Mouse (Mus musculus) heart, embryonic 16.5 days (tissue): ENCODE results near the gene Slx1b. TPM values are rescaled to one million over a fixed set of nuclear protein-coding genes. Genes with fewer than 3 reads are reported as not detected.
"Not testable (repeated sequence)": the region's sequence is repeated elsewhere in the genome, so short reads cannot be mapped to it uniquely, and the experiment has no call there.

ENCODE experiments used
- ATAC-seq: fragments of 200-750 bp; cut with Nextera tagmentation; replicated peaks from 2 replicates; pipeline ENCODE4 v1.8.0; 2017; ENCODE audit warnings: moderate number of reproducible peaks; ENCODE audit not compliant: insufficient read depth, low FRiP score; ENCODE audit errors: extremely low read depth
- H3K27ac ChIP-seq: fragments of 300-500 bp; sonication (generic); 2 replicates; pipeline ENCODE4 v1.5.1; 2014; ENCODE audit warnings: mild to moderate bottlenecking, low read length, control low read depth, moderate library complexity
- H3K27me3 ChIP-seq: fragments of 300-500 bp; sonication (generic); 2 replicates; pipeline ENCODE4 v1.6.1; 2014; ENCODE audit warnings: low read length, mixed read lengths; ENCODE audit not compliant: control insufficient read depth, insufficient read depth
- H3K36me3 ChIP-seq: fragments of 300-500 bp; sonication (generic); 2 replicates; pipeline ENCODE4 v1.6.1; 2014; ENCODE audit not compliant: control insufficient read depth, insufficient read depth
- H3K4me1 ChIP-seq: fragments of 300-500 bp; sonication (generic); 2 replicates; pipeline ENCODE4 v1.6.1; 2014; ENCODE audit warnings: low read length, mixed read lengths; ENCODE audit not compliant: control insufficient read depth, insufficient read depth
- H3K4me2 ChIP-seq: fragments of 300-500 bp; sonication (generic); 2 replicates; pipeline ENCODE4 v1.6.1; 2014; ENCODE audit warnings: low read depth, mild to moderate bottlenecking, control low read depth, low read length
- H3K4me3 ChIP-seq: fragments of 300-500 bp; sonication (generic); 2 replicates; pipeline ENCODE4 v1.5.1; 2014; ENCODE audit warnings: mild to moderate bottlenecking, control low read depth, low read length
- H3K9ac ChIP-seq: fragments of 300-500 bp; sonication (generic); 2 replicates; pipeline ENCODE4 v1.6.1; 2014; ENCODE audit warnings: low read length, control low read depth
- H3K9me3 ChIP-seq: fragments of 300-500 bp; sonication (generic); replicated peaks from 2 replicates; pipeline ENCODE4 v1.6.1; 2016; ENCODE audit warnings: low read length; ENCODE audit not compliant: control insufficient read depth
- WGBS: fragments of 180-500 bp; shearing (Covaris S2); extraction: QIAGEN DNeasy Blood & Tissue Kit; methylation state at CpG from one replicate; pipeline ENCODE4 v1.1.7; 2014; 5-methylcytosine and 5-hydroxymethylcytosine counted together
- polyA plus RNA-seq: library from polyadenylated mRNA; unstranded; fragments of >200 nt; fragmentation: Nextera tagmentation; extraction: Ambion mirVana; gene quantifications from 2 replicates; pipeline ENCODE4 v1.2.1, GENCODE M21; 2015

The Slx1b gene
- polyA plus RNA-seq, 1 experiment from 2014 or later: 6.6 TPM

- Histone ChIP-seq H3K4me1 (no peaks in the 10 kb centered on the region), H3K4me2 (no peak overlapping the region), H3K27ac (peak overlapping the region; percentile 42; the same call in 1 of the 2 replicates), H3K36me3 (no peaks in the 10 kb centered on the region), H3K4me3 (no peak overlapping the region), H3K27me3 (no peaks in the 10 kb centered on the region), H3K9ac (no peak overlapping the region), H3K9me3 (no peaks in the 10 kb centered on the region)
- WGBS: 78% methylated on average over 3 of the region's 3 CpGs
- no peak for ATAC-seq
Observed at GRCm38 (mm10) chr7:126655695-126656094, 39.9 kb downstream of the Slx1b start.

- WGBS: 76% methylated on average over 2 of the region's 2 CpGs
- H3K4me2 ChIP-seq: no peak overlapping the region
- no peak overlapping the region for H3K9ac ChIP-seq
- H3K9me3 ChIP-seq: no peaks in the 10 kb centered on the region
- H3K27me3 ChIP-seq: no peaks in the 10 kb centered on the region
- no peak overlapping the region for H3K4me3 ChIP-seq
- H3K27ac ChIP-seq: no peak overlapping the region
- no peaks in the 10 kb centered on the region for H3K36me3 ChIP-seq
- H3K4me1 ChIP-seq: peaks cover 5% of the 10 kb centered on the region; the same call in 1 of the 2 replicates
- no peak for ATAC-seq
Observed at GRCm38 (mm10) chr7:126653991-126654390, 41.6 kb downstream of the Slx1b start.

GRCm38 (mm10) chr7:126650852-126651251 lies 44.7 kb downstream of the Slx1b start:
- H3K27me3 ChIP-seq: no peaks in the 10 kb centered on the region
- no peaks in the 10 kb centered on the region for H3K36me3 ChIP-seq
- H3K27ac ChIP-seq: no peak overlapping the region
- no peak overlapping the region for H3K9ac ChIP-seq
- no peak for ATAC-seq
- H3K4me1 ChIP-seq: peaks cover 5% of the 10 kb centered on the region; the same call in 1 of the 2 replicates
- H3K9me3 ChIP-seq: no peaks in the 10 kb centered on the region
- WGBS: 63% methylated on average over 2 of the region's 2 CpGs
- H3K4me3 ChIP-seq: no peak overlapping the region
- no peak overlapping the region for H3K4me2 ChIP-seq

- H3K4me3 ChIP-seq: peak within 1 kb of the TSS; percentile 69
- H3K4me1 ChIP-seq: peaks cover 5% of the 10 kb centered on the region; the same call in 1 of the 2 replicates
- WGBS: under 1% methylated on average over 56 of the region's 57 CpGs
- H3K27ac ChIP-seq: peak within 1 kb of the TSS; percentile 93
- ATAC-seq: peak; percentile 96
- H3K36me3 ChIP-seq: no peaks in the 10 kb centered on the region
- peak within 1 kb of the TSS; percentile 76 for H3K4me2 ChIP-seq
- H3K27me3 ChIP-seq: no peaks in the 10 kb centered on the region
- H3K9ac ChIP-seq: peak within 1 kb of the TSS; percentile 86
- no peaks in the 10 kb centered on the region for H3K9me3 ChIP-seq
Observed at GRCm38 (mm10) chr7:126649231-126650051, 46.1 kb downstream of the Slx1b start, which contains the start of gene Sgf29. Sgf29 (plus strand) TSS chr7:126649309.

- Histone ChIP-seq H3K4me2 (peak overlapping the region; percentile 76), H3K36me3 (no peaks in the 10 kb centered on the region), H3K27ac (no peak overlapping the region), H3K4me3 (no peak overlapping the region; the same call in 1 of the 2 replicates), H3K4me1 (peaks cover 5% of the 10 kb centered on the region; the same call in 1 of the 2 replicates), H3K9ac (no peak overlapping the region), H3K9me3 (no peaks in the 10 kb centered on the region), H3K27me3 (no peaks in the 10 kb centered on the region)
- 83% methylated on average over 4 of the region's 4 CpGs for WGBS
- no peak for ATAC-seq
Observed at GRCm38 (mm10) chr7:126648486-126648885, 47.1 kb downstream of the Slx1b start.

- Histone ChIP-seq H3K36me3 (no peaks in the 10 kb centered on the region), H3K4me3 (no peak overlapping the region), H3K4me1 (peaks cover 5% of the 10 kb centered on the region; the same call in 1 of the 2 replicates), H3K9ac (no peak overlapping the region), H3K4me2 (no peak overlapping the region), H3K27ac (peak overlapping the region; percentile 44; the same call in 1 of the 2 replicates), H3K27me3 (no peaks in the 10 kb centered on the region), H3K9me3 (no peaks in the 10 kb centered on the region)
- WGBS: 56% methylated on average over 5 of the region's 5 CpGs
- ATAC-seq: no peak
Observed at GRCm38 (mm10) chr7:126645708-126646107, 49.9 kb downstream of the Slx1b start.

- Histone ChIP-seq H3K27ac (peak overlapping the region; percentile 44; the same call in 1 of the 2 replicates), H3K4me3 (no peak overlapping the region), H3K9me3 (no peaks in the 10 kb centered on the region), H3K4me1 (peaks cover 1% of the 10 kb centered on the region; the same call in 1 of the 2 replicates), H3K9ac (no peak overlapping the region), H3K27me3 (no peaks in the 10 kb centered on the region), H3K36me3 (no peaks in the 10 kb centered on the region), H3K4me2 (no peak overlapping the region)
- ATAC-seq: no peak
Observed at GRCm38 (mm10) chr7:126644914-126645313, 50.7 kb downstream of the Slx1b start.

- no peak overlapping the region for H3K9ac ChIP-seq
- no peaks in the 10 kb centered on the region for H3K4me1 ChIP-seq
- H3K27me3 ChIP-seq: no peaks in the 10 kb centered on the region
- no peaks in the 10 kb centered on the region for H3K36me3 ChIP-seq
- no peak overlapping the region for H3K27ac ChIP-seq
- ATAC-seq: no peak
- no peak overlapping the region for H3K4me2 ChIP-seq
- H3K9me3 ChIP-seq: no peaks in the 10 kb centered on the region
- no peak overlapping the region for H3K4me3 ChIP-seq
- 60% methylated on average over 3 of the region's 3 CpGs for WGBS
Observed at GRCm38 (mm10) chr7:126644345-126644744, 51.2 kb downstream of the Slx1b start.

GRCm38 (mm10) chr7:126643244-126643617 lies 52.4 kb downstream of the Slx1b start:
- not testable (repeated sequence) for H3K4me1 ChIP-seq, H3K36me3 ChIP-seq, H3K4me2 ChIP-seq, H3K9me3 ChIP-seq, H3K27me3 ChIP-seq, ATAC-seq, H3K27ac ChIP-seq, H3K4me3 ChIP-seq, H3K9ac ChIP-seq
- WGBS: 66% methylated on average over 2 of the region's 3 CpGs
